9 mouse cellular contexts compared by ENCODE assay signal in genomic region chr17:88598570-88599368, GRCm38 (mm10). TPM values are rescaled to one million over a fixed set of nuclear protein-coding genes. Genes with fewer than 3 reads are reported as not detected.
DNase-seq lines count a peak whose midpoint lies in the region; ATAC-seq and TF ChIP-seq lines count a peak whose summit lies in the region.
"Had no signal": no experiment of that assay in that cellular context is flagged by ENCODE, and none has a peak within 500 bp of the region (broad histone marks: within the 10 kb centered on the region; RNA-seq: fewer than 3 reads in every experiment).

No protein-coding gene starts in this region.

- peak overlapping the region; percentile 82 for H3K4me3 ChIP-seq in gastrocnemius, adult 2 months
- H3K4me3 ChIP-seq in hindbrain, embryonic 12.5 days, result 0 out of 2 replicates have a peak overlapping the region, but pooled peaks have one; percentile 8
- no peak overlapping the region for H3K4me3 ChIP-seq in midbrain, embryonic 12.5 days

- TF ChIP-seq CTCF in gastrocnemius, adult 2 months (IDR thresholded peaks at IDR 0.05), result no peak

- no peak overlapping the region for H3K9ac ChIP-seq in hindbrain, embryonic 12.5 days
- H3K9ac ChIP-seq in midbrain, embryonic 12.5 days (replicated peaks), result no peak overlapping the region; the same call in 1 of the 2 replicates

- peak overlapping the region; percentile 74 for H3K4me2 ChIP-seq in hindbrain, embryonic 12.5 days (replicated peaks)
- peak overlapping the region; percentile 13; the same call in 1 of the 2 replicates for H3K4me2 ChIP-seq in midbrain, embryonic 12.5 days (replicated peaks)

- H3K9me3 ChIP-seq in hindbrain, embryonic 12.5 days (replicated peaks), result no peaks in the 10 kb centered on the region
- no peaks in the 10 kb centered on the region for H3K9me3 ChIP-seq in midbrain, embryonic 12.5 days

- peaks cover 16% of the 10 kb centered on the region for H3K4me1 ChIP-seq in hindbrain, embryonic 12.5 days
- H3K4me1 ChIP-seq in midbrain, embryonic 12.5 days, result peaks cover 19% of the 10 kb centered on the region

- H3K36me3 ChIP-seq in hindbrain, embryonic 12.5 days, result no peaks in the 10 kb centered on the region
- H3K36me3 ChIP-seq in midbrain, embryonic 12.5 days, result no peaks in the 10 kb centered on the region

- intact Hi-C loops in gastrocnemius, adult 2 months (cut with DNase I), result loop anchor here (2.0 to 5.0 kb wide), 2 partner anchors 30 to 66 kb away; partner anchors contain the start of gene Ppp1r21
- intact Hi-C loops in left cerebral cortex, postnatal 36 days (cut with DNase I), result loop anchor here (5.0 kb wide), 1 partner anchor 34 kb away; no protein-coding TSS in a partner anchor

- DNase-seq in gastrocnemius, adult 2 months, result peak; percentile 28
- DNase-seq in gastrocnemius, postnatal 4 days (ENCODE audit: low spot score in 2 of 2), result no peak
- DNase-seq in embryo, embryonic 10.5 days (ENCODE audit: low spot score), result peak; percentile 43
- DNase-seq in frontal cortex, postnatal 25 days (ENCODE audit: low spot score in 2 of 2), result no peak
- DNase-seq in left cerebral cortex, postnatal 36 days (ENCODE audit: low spot score in 2 of 2), result no peak

- H3K27ac ChIP-seq in gastrocnemius, adult 2 months, result peak overlapping the region; percentile 89
- no peak overlapping the region for H3K27ac ChIP-seq in hindbrain, embryonic 12.5 days
- H3K27ac ChIP-seq in midbrain, embryonic 12.5 days (replicated peaks), result no peak overlapping the region

- ATAC-seq in hindbrain, embryonic 12.5 days (ENCODE audit: low FRiP score), result no peak
- ATAC-seq in midbrain, embryonic 12.5 days (ENCODE audit: low FRiP score, low read depth), result no peak
- no peak for ATAC-seq in megakaryocyte, adult 5-6 weeks (ENCODE audit: poor library complexity, severe bottlenecking)

- 15% methylated on average over 14 of the region's 14 CpGs for WGBS in hindbrain, embryonic 12.5 days
- 25% methylated on average over 14 of the region's 14 CpGs for WGBS in midbrain, embryonic 12.5 days

- no peaks in the 10 kb centered on the region for H3K27me3 ChIP-seq in hindbrain, embryonic 12.5 days
- H3K27me3 ChIP-seq in midbrain, embryonic 12.5 days, result peaks cover 11% of the 10 kb centered on the region
- H3K27me3 ChIP-seq: CH12.LX had no signal

RNA-seq across cellular contexts. Expression of gene Ston1, which starts 1.3 kb away (rescaled TPM):
- total RNA-seq in gastrocnemius, adult 2 months (2021), result 10 to 100 TPM in 1 of 2 experiments, 1 to 10 TPM in 1; 5.4 to 14.2 TPM
- 10 to 100 TPM; 20.4 to 25.6 TPM for total RNA-seq in gastrocnemius, postnatal 4 days (2021)
- polyA plus RNA-seq in hindbrain, embryonic 12.5 days (2016; fragmentation: Nextera tagmentation; extraction: Ambion mirVana), result 3.1 and 3.4 TPM in 2 replicates
- 1.6 and 2.7 TPM in 2 replicates for polyA plus RNA-seq in midbrain, embryonic 12.5 days (2016; fragmentation: Nextera tagmentation; extraction: Ambion mirVana)
- 1 to 10 TPM; 5.8 to 6.2 TPM for total RNA-seq in left cerebral cortex, postnatal 36 days (2021)
- not detected in 2 replicates for total RNA-seq in megakaryocyte, adult 5-6 weeks (2015)
- total RNA-seq in megakaryocyte, adult 5-6 weeks (2017), result 0.89 TPM in 1 of 2 replicates, not detected in the other

Comparison
In these comparisons a context has a peak if more than half of its experiments do, and no peak if none do; other contexts are left out.
1. DNase-seq: peak in gastrocnemius, adult 2 months (single experiment) and embryo, embryonic 10.5 days (single experiment); none in gastrocnemius, postnatal 4 days (0 of 2), frontal cortex, postnatal 25 days (0 of 2) and left cerebral cortex, postnatal 36 days (0 of 2).